Comparison of ENCODE assay signal across 8 mouse cellular contexts in genomic region chr9:66060308-66060647, GRCm38 (mm10). TPM values are rescaled to one million over a fixed set of nuclear protein-coding genes. Genes with fewer than 3 reads are reported as not detected.
DNase-seq lines count a peak whose midpoint lies in the region; ATAC-seq and TF ChIP-seq lines count a peak whose summit lies in the region.

No protein-coding gene starts in this region.

- DNase-seq in gastrocnemius, adult 2 months = no peak
- no peak for DNase-seq in gastrocnemius, adult 18-20 months (ENCODE audit: low spot score)
- DNase-seq in forebrain, embryonic 14.5 days (ENCODE audit: low spot score) = no peak
- DNase-seq in liver, postnatal 0 days = no peak
- DNase-seq in gastrocnemius, adult 8-10 months (ENCODE audit: low spot score in 2 of 2) = no peak
- DNase-seq in right cerebral cortex, postnatal 36 days (ENCODE audit: low spot score in 2 of 2) = no peak

- peak; percentile 9 for ATAC-seq in CD4-positive, CD25-positive, alpha-beta regulatory T cell, adult 4 months
- ATAC-seq in forebrain, embryonic 14.5 days = peak; percentile 62
- ATAC-seq in liver, postnatal 0 days = peak; percentile 66
- ATAC-seq in inflammation-experienced regulatory T-cells, adult 6 months = no peak

- intact Hi-C loops in gastrocnemius, adult 2 months (cut with DNase I) = loop anchor here (5.0 kb wide), 1 partner anchor 62 kb away; no protein-coding TSS in a partner anchor

- peak overlapping the region; percentile 80 for H3K4me2 ChIP-seq in forebrain, embryonic 14.5 days (ENCODE audit: low read length)
- H3K4me2 ChIP-seq in liver, postnatal 0 days (ENCODE audit: low read depth, low read length) = peak overlapping the region; percentile 74

- WGBS in forebrain, embryonic 14.5 days = under 1% methylated on average over 20 of the region's 20 CpGs
- WGBS in liver, postnatal 0 days (ENCODE audit: insufficient replicate concordance) = under 1% methylated on average over 19 of the region's 20 CpGs

- H3K27ac ChIP-seq in gastrocnemius, adult 2 months = peak overlapping the region; percentile 93
- H3K27ac ChIP-seq in forebrain, embryonic 14.5 days (ENCODE audit: low read depth, low read length) = peak overlapping the region; percentile 77
- H3K27ac ChIP-seq in liver, postnatal 0 days (ENCODE audit: low read depth) = peak overlapping the region; percentile 75

- H3K4me3 ChIP-seq in gastrocnemius, adult 2 months = peak overlapping the region; percentile 87
- peak overlapping the region; percentile 79 for H3K4me3 ChIP-seq in forebrain, embryonic 14.5 days (ENCODE audit: low read depth, low read length)
- H3K4me3 ChIP-seq in liver, postnatal 0 days (ENCODE audit: low read depth, low read length) = peak overlapping the region; percentile 82

- peak overlapping the region; percentile 70 for H3K9ac ChIP-seq in forebrain, embryonic 14.5 days (ENCODE audit: low read length)
- peak overlapping the region; percentile 84 for H3K9ac ChIP-seq in liver, postnatal 0 days (replicated peaks)

- no peak for TF ChIP-seq EP300 in liver, postnatal 0 days (IDR thresholded peaks at IDR 0.05; ENCODE audit: low read depth)

- no peaks in the 10 kb centered on the region for H3K9me3 ChIP-seq in forebrain, embryonic 14.5 days (replicated peaks; ENCODE audit: control insufficient read depth, low read length)
- H3K9me3 ChIP-seq in liver, postnatal 0 days (ENCODE audit: low read length) = no peaks in the 10 kb centered on the region

- no peaks in the 10 kb centered on the region for H3K27me3 ChIP-seq in forebrain, embryonic 14.5 days (replicated peaks; ENCODE audit: control insufficient read depth, insufficient read depth, low read length)
- no peaks in the 10 kb centered on the region for H3K27me3 ChIP-seq in liver, postnatal 0 days (ENCODE audit: insufficient read depth, low read length)

- H3K36me3 ChIP-seq in forebrain, embryonic 14.5 days (ENCODE audit: control insufficient read depth, insufficient read depth, low read length) = peaks cover 27% of the 10 kb centered on the region
- peaks cover 26% of the 10 kb centered on the region for H3K36me3 ChIP-seq in liver, postnatal 0 days (replicated peaks; ENCODE audit: insufficient read depth, low read length)

- H3K4me1 ChIP-seq in forebrain, embryonic 14.5 days (ENCODE audit: control insufficient read depth, insufficient read depth, low read length) = peaks cover 12% of the 10 kb centered on the region
- peaks cover 16% of the 10 kb centered on the region for H3K4me1 ChIP-seq in liver, postnatal 0 days (ENCODE audit: insufficient read depth)

- no peak for TF ChIP-seq CTCF in gastrocnemius, adult 2 months (IDR thresholded peaks at IDR 0.05)
- TF ChIP-seq CTCF in liver, postnatal 0 days (IDR thresholded peaks at IDR 0.05; ENCODE audit: low read depth) = no peak

RNA-seq across cellular contexts. Expression of gene Ppib, which starts 0.3 kb away (rescaled TPM):
- total RNA-seq in gastrocnemius, adult 2 months (2021) = 10 to 100 TPM; 32.6 to 48.8 TPM
- 10 to 100 TPM; 32.4 to 38.4 TPM for total RNA-seq in gastrocnemius, adult 18-20 months (2021)
- polyA plus RNA-seq in CD4-positive, CD25-positive, alpha-beta regulatory T cell, adult 4 months (2017; shearing (Covaris generic)) = 100 to 1,000 TPM; 439 to 492 TPM
- polyA plus RNA-seq in forebrain, embryonic 14.5 days (2014; fragmentation: Nextera tagmentation; extraction: Ambion mirVana) = 401 and 454 TPM in 2 replicates
- polyA plus RNA-seq in liver, postnatal 0 days (2015; fragmentation: Nextera tagmentation; extraction: Ambion mirVana) = 368 and 376 TPM in 2 replicates
- total RNA-seq in gastrocnemius, adult 8-10 months (2022) = 10 to 100 TPM; 26.9 to 38.5 (median 32.7) TPM
- 100 to 1,000 TPM; 427 to 663 (median 505) TPM for polyA plus RNA-seq in inflammation-experienced regulatory T-cells, adult 6 months (2017; shearing (Covaris generic))

RNA-seq across cellular contexts. Expression of gene Snx22, which starts 9.2 kb away (rescaled TPM):
- under 1 TPM in 1 of 2 experiments, not detected in 1; 0.28 TPM for total RNA-seq in gastrocnemius, adult 2 months (2021)
- under 1 TPM in 1 of 2 experiments, not detected in 1; 0.17 TPM for total RNA-seq in gastrocnemius, adult 18-20 months (2021)
- 1 to 10 TPM; 1.5 to 2.6 TPM for polyA plus RNA-seq in CD4-positive, CD25-positive, alpha-beta regulatory T cell, adult 4 months (2017; shearing (Covaris generic))
- polyA plus RNA-seq in forebrain, embryonic 14.5 days (2014; fragmentation: Nextera tagmentation; extraction: Ambion mirVana) = 3.6 and 4.8 TPM in 2 replicates
- polyA plus RNA-seq in liver, postnatal 0 days (2015; fragmentation: Nextera tagmentation; extraction: Ambion mirVana) = 13.4 and 13.7 TPM in 2 replicates
- total RNA-seq in gastrocnemius, adult 8-10 months (2022) = under 1 TPM in 3 of 4 experiments, not detected in 1; 0.12 to 0.29 (median 0.18) TPM
- 1 to 10 TPM; 1.3 to 2.3 (median 1.6) TPM for polyA plus RNA-seq in inflammation-experienced regulatory T-cells, adult 6 months (2017; shearing (Covaris generic))
